Mouse (Mus musculus) intestine, embryonic 14.5 days (tissue): ENCODE results near the gene Spata4. TPM values are rescaled to one million over a fixed set of nuclear protein-coding genes. Genes with fewer than 3 reads are reported as not detected.
"Not testable (repeated sequence)": the region's sequence is repeated elsewhere in the genome, so short reads cannot be mapped to it uniquely, and the experiment has no call there.

ENCODE experiments used
- ATAC-seq: fragments of 200-750 bp; cut with Nextera tagmentation; replicated peaks from 2 replicates; pipeline ENCODE4 v1.8.0; 2017; ENCODE audit warnings: low read depth, moderate number of reproducible peaks, moderate TSS enrichment, moderate library complexity; ENCODE audit not compliant: low FRiP score, low TSS enrichment
- DNase-seq: peaks from one replicate; pipeline ENCODE4 v3.0.0-alpha.2; 2018; ENCODE audit warnings: low spot score
- H3K27ac ChIP-seq: fragments of 300-500 bp; sonication (generic); 2 replicates; pipeline ENCODE4 v1.5.1; 2014; ENCODE audit warnings: low read depth, mild to moderate bottlenecking, control low read depth
- H3K27me3 ChIP-seq: fragments of 300-500 bp; sonication (generic); replicated peaks from 2 replicates; pipeline ENCODE4 v1.6.1; 2014; ENCODE audit warnings: low read length, control low read depth; ENCODE audit not compliant: control insufficient read depth, insufficient read depth
- H3K36me3 ChIP-seq: fragments of 300-500 bp; sonication (generic); 2 replicates; pipeline ENCODE4 v1.6.1; 2014; ENCODE audit warnings: low read length, control low read depth; ENCODE audit not compliant: control insufficient read depth, insufficient read depth
- H3K4me1 ChIP-seq: fragments of 300-500 bp; sonication (generic); replicated peaks from 2 replicates; pipeline ENCODE4 v1.6.1; 2014; ENCODE audit warnings: low read length, control low read depth, mixed read lengths; ENCODE audit not compliant: control insufficient read depth, insufficient read depth
- H3K4me2 ChIP-seq: fragments of 300-500 bp; sonication (generic); 2 replicates; pipeline ENCODE4 v1.6.1; 2014; ENCODE audit warnings: low read length
- H3K4me3 ChIP-seq: fragments of 300-500 bp; sonication (generic); 2 replicates; pipeline ENCODE4 v1.5.1; 2014; ENCODE audit warnings: low read depth, low read length, control low read depth, mixed read lengths
- H3K9ac ChIP-seq: fragments of 300-500 bp; sonication (generic); 2 replicates; pipeline ENCODE4 v1.6.1; 2014; ENCODE audit warnings: mild to moderate bottlenecking, low read length
- H3K9me3 ChIP-seq: fragments of 300-500 bp; sonication (generic); 2 replicates; pipeline ENCODE4 v1.6.1; 2016; ENCODE audit warnings: low read length, control low read depth; ENCODE audit not compliant: control insufficient read depth
- WGBS: fragments of 180-500 bp; shearing (Covaris S2); extraction: QIAGEN DNeasy Blood & Tissue Kit; methylation state at CpG from one replicate; pipeline ENCODE4 v1.1.7; 2014; 5-methylcytosine and 5-hydroxymethylcytosine counted together
- polyA plus RNA-seq: library from polyadenylated mRNA; unstranded; fragments of >200 nt; fragmentation: Nextera tagmentation; extraction: Ambion mirVana; gene quantifications from 2 replicates; pipeline ENCODE4 v1.2.1, GENCODE M21; 2014

Gene Spata4
- polyA plus RNA-seq, 1 experiment from 2014 or later: not detected

GRCm38 (mm10) chr8:54582886-54583285 lies 17.7 kb upstream of the Spata4 start:
- DNase-seq: no peak
- ATAC-seq: no peak
- H3K27me3 ChIP-seq: no peaks in the 10 kb centered on the region
- H3K4me3 ChIP-seq: no peak overlapping the region
- H3K9me3 ChIP-seq: no peaks in the 10 kb centered on the region
- WGBS: 58% methylated on average over 1 of the region's 1 CpGs
- H3K4me1 ChIP-seq: no peaks in the 10 kb centered on the region
- no peak overlapping the region for H3K27ac ChIP-seq
- no peak overlapping the region for H3K9ac ChIP-seq
- no peaks in the 10 kb centered on the region for H3K36me3 ChIP-seq
- H3K4me2 ChIP-seq: no peak overlapping the region

GRCm38 (mm10) chr8:54594634-54595033 lies 5.9 kb upstream of the Spata4 start:
- Histone ChIP-seq H3K27me3 (no peaks in the 10 kb centered on the region), H3K27ac (no peak overlapping the region), H3K36me3 (no peaks in the 10 kb centered on the region), H3K4me3 (no peak overlapping the region), H3K9ac (no peak overlapping the region), H3K4me1 (no peaks in the 10 kb centered on the region), H3K9me3 (no peaks in the 10 kb centered on the region), H3K4me2 (no peak overlapping the region)
- ATAC-seq (no peak), DNase-seq (no peak)
- 85% methylated on average over 5 of the region's 5 CpGs for WGBS

- Histone ChIP-seq H3K4me3 (no peak overlapping the region), H3K27ac (no peak overlapping the region), H3K36me3 (no peaks in the 10 kb centered on the region), H3K27me3 (no peaks in the 10 kb centered on the region), H3K9ac (no peak overlapping the region), H3K4me1 (no peaks in the 10 kb centered on the region), H3K4me2 (no peak overlapping the region), H3K9me3 (no peaks in the 10 kb centered on the region)
- ATAC-seq: no peak
- 65% methylated on average over 2 of the region's 2 CpGs for WGBS
- no peak for DNase-seq
Observed at GRCm38 (mm10) chr8:54596051-54596450, 4.5 kb upstream of the Spata4 start.

- Histone ChIP-seq H3K9ac (no peak overlapping the region), H3K9me3 (no peaks in the 10 kb centered on the region), H3K36me3 (no peaks in the 10 kb centered on the region), H3K27me3 (no peaks in the 10 kb centered on the region), H3K4me1 (no peaks in the 10 kb centered on the region), H3K4me2 (no peak overlapping the region), H3K27ac (no peak overlapping the region), H3K4me3 (no peak overlapping the region)
- no peak for DNase-seq
- 92% methylated on average over 2 of the region's 2 CpGs for WGBS
- ATAC-seq: no peak
Observed at GRCm38 (mm10) chr8:54596940-54597339, 3.6 kb upstream of the Spata4 start.

- H3K27ac ChIP-seq: no peak overlapping the region
- H3K27me3 ChIP-seq: no peaks in the 10 kb centered on the region
- no peaks in the 10 kb centered on the region for H3K36me3 ChIP-seq
- no peaks in the 10 kb centered on the region for H3K4me1 ChIP-seq
- H3K4me2 ChIP-seq: no peak overlapping the region
- 96% methylated on average over 2 of the region's 2 CpGs for WGBS
- H3K4me3 ChIP-seq: no peak overlapping the region
- DNase-seq (no peak), ATAC-seq (no peak)
- no peaks in the 10 kb centered on the region for H3K9me3 ChIP-seq
- no peak overlapping the region for H3K9ac ChIP-seq
Observed at GRCm38 (mm10) chr8:54597386-54597785, 3.2 kb upstream of the Spata4 start.

- WGBS: 83% methylated on average over 4 of the region's 4 CpGs
- no peaks in the 10 kb centered on the region for H3K36me3 ChIP-seq
- H3K4me2 ChIP-seq: no peak overlapping the region
- ATAC-seq (no peak), DNase-seq (no peak)
- no peaks in the 10 kb centered on the region for H3K27me3 ChIP-seq
- no peaks in the 10 kb centered on the region for H3K4me1 ChIP-seq
- H3K9ac ChIP-seq: no peak overlapping the region
- no peaks in the 10 kb centered on the region for H3K9me3 ChIP-seq
- H3K27ac ChIP-seq: no peak overlapping the region
- H3K4me3 ChIP-seq: no peak overlapping the region
Observed at GRCm38 (mm10) chr8:54603440-54603839, 2.9 kb downstream of the Spata4 start.

GRCm38 (mm10) chr8:54609336-54609735 lies 8.8 kb downstream of the Spata4 start:
- no peaks in the 10 kb centered on the region for H3K27me3 ChIP-seq
- no peaks in the 10 kb centered on the region for H3K36me3 ChIP-seq
- no peak for DNase-seq
- H3K9ac ChIP-seq: no peak overlapping the region
- no peak overlapping the region for H3K4me3 ChIP-seq
- no peaks in the 10 kb centered on the region for H3K4me1 ChIP-seq
- H3K27ac ChIP-seq: no peak overlapping the region
- 79% methylated on average over 2 of the region's 2 CpGs for WGBS
- no peaks in the 10 kb centered on the region for H3K9me3 ChIP-seq
- no peak for ATAC-seq
- no peak overlapping the region for H3K4me2 ChIP-seq

- Histone ChIP-seq H3K9me3 (no peaks in the 10 kb centered on the region), H3K4me3 (no peak overlapping the region), H3K4me2 (no peak overlapping the region), H3K36me3 (no peaks in the 10 kb centered on the region), H3K27ac (no peak overlapping the region), H3K4me1 (no peaks in the 10 kb centered on the region), H3K9ac (no peak overlapping the region), H3K27me3 (no peaks in the 10 kb centered on the region)
- WGBS: 76% methylated on average over 4 of the region's 4 CpGs
- ATAC-seq: no peak
- DNase-seq: no peak
Observed at GRCm38 (mm10) chr8:54610238-54610637, 9.7 kb downstream of the Spata4 start.

- H3K27ac ChIP-seq, H3K4me1 ChIP-seq, DNase-seq, H3K4me2 ChIP-seq, H3K36me3 ChIP-seq, H3K9me3 ChIP-seq, H3K9ac ChIP-seq, H3K27me3 ChIP-seq, H3K4me3 ChIP-seq, ATAC-seq: not testable (repeated sequence)
- WGBS: 83% methylated on average over 17 of the region's 17 CpGs
Observed at GRCm38 (mm10) chr8:54616710-54617109, 16.1 kb downstream of the Spata4 start.
